Mouse (Mus musculus) ES-Bruce4 (cell line): ENCODE measurements around the gene Cox17. TPM values are rescaled to one million over a fixed set of nuclear protein-coding genes. Genes with fewer than 3 reads are reported as not detected.

Experiments
- H3K27ac ChIP-seq: 2 replicates; pipeline ENCODE4 v1.5.1; 2012; ENCODE audit warnings: low read length, inconsistent platforms; ENCODE audit not compliant: insufficient read depth
- H3K27me3 ChIP-seq: 2 replicates; pipeline ENCODE4 v1.6.1; 2012; ENCODE audit warnings: mild to moderate bottlenecking, low read length, inconsistent platforms; ENCODE audit not compliant: control insufficient read depth, poor library complexity, insufficient read depth, severe bottlenecking
- H3K36me3 ChIP-seq: 2 replicates; pipeline ENCODE4 v1.6.1; 2012; ENCODE audit warnings: inconsistent platforms, mild to moderate bottlenecking, low read length, moderate library complexity; ENCODE audit not compliant: control insufficient read depth, poor library complexity, insufficient read depth, severe bottlenecking
- H3K4me1 ChIP-seq: one replicate; pipeline ENCODE4 v1.8.1; 2011; ENCODE audit warnings: low read length; ENCODE audit not compliant: control insufficient read depth, insufficient read depth
- H3K4me3 ChIP-seq: 2 replicates; pipeline ENCODE4 v1.5.1; 2011; ENCODE audit warnings: low read depth, mild to moderate bottlenecking, low read length
- H3K9ac ChIP-seq: 2 replicates; pipeline ENCODE4 v1.6.1; 2012; ENCODE audit warnings: low read depth, mild to moderate bottlenecking, inconsistent platforms; ENCODE audit not compliant: poor library complexity, severe bottlenecking
- H3K9me3 ChIP-seq: replicated peaks from 2 replicates; pipeline ENCODE4 v1.6.1; 2012; ENCODE audit warnings: mild to moderate bottlenecking, low read length, inconsistent platforms; ENCODE audit not compliant: control insufficient read depth, poor library complexity, insufficient read depth, severe bottlenecking
- CTCF ChIP-seq: IDR thresholded peaks from one replicate; pipeline ENCODE4 v1.8.1; 2011; ENCODE audit warnings: low read depth, low read length
- EP300 ChIP-seq: IDR thresholded peaks from 2 replicates; pipeline ENCODE4 v1.6.1; 2011; ENCODE audit warnings: low read depth, low read length; ENCODE audit not compliant: insufficient read depth
- POLR2A ChIP-seq: IDR thresholded peaks from one replicate; pipeline ENCODE4 v1.8.1; 2011; ENCODE audit warnings: low read length; ENCODE audit not compliant: insufficient read depth
- polyA plus RNA-seq: library from polyadenylated mRNA; stranded (reverse); fragments of >200 nt; gene quantifications from 2 replicates; pipeline ENCODE4 v1.2.4, GENCODE M21; 2011; ENCODE audit warnings: low read depth; ENCODE audit not compliant: missing spikeins, insufficient read depth, insufficient read length

Cox17 gene
- polyA plus RNA-seq, 1 experiment, result 226 TPM

DNA sequence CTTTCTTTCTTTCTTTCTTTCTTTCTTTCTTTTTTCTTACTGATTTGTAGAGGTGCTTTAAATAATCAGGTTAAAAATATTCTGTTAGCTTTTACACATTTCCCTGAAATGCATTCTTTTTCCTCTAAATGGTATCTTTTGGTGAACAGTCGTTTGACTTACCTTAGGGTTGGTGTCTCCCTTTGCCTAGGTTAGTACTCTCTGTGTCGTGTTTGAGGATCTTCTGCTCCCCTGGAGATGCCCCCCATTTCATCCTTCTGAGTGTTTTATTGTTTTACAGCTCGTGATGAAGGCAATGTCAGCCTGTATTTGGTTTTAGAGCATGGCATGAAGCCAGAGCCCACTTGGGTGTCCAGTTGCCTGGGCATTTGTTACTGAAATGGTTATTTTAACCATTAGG, 32.7 kb downstream of the Cox17 start:
- TF ChIP-seq EP300 (no peak), CTCF (no peak), POLR2A (no peak)
- H3K4me1 ChIP-seq, result no peaks in the 10 kb centered on the region
- H3K4me3 ChIP-seq, result no peak overlapping the region
- no peaks in the 10 kb centered on the region for H3K9me3 ChIP-seq
- H3K27me3 ChIP-seq, result no peaks in the 10 kb centered on the region
- H3K27ac ChIP-seq, result no peak overlapping the region
- no peaks in the 10 kb centered on the region for H3K36me3 ChIP-seq
- no peak overlapping the region for H3K9ac ChIP-seq

GRCm38 (mm10) chr16:38379926-38380325, 33.1 kb downstream of the Cox17 start:
- TF ChIP-seq EP300, result no peak
- no peak for TF ChIP-seq CTCF
- no peak for TF ChIP-seq POLR2A
- Histone ChIP-seq H3K36me3 (no peaks in the 10 kb centered on the region), H3K4me1 (no peaks in the 10 kb centered on the region), H3K9ac (no peak overlapping the region), H3K27ac (no peak overlapping the region), H3K4me3 (no peak overlapping the region), H3K9me3 (no peaks in the 10 kb centered on the region), H3K27me3 (no peaks in the 10 kb centered on the region)

DNA sequence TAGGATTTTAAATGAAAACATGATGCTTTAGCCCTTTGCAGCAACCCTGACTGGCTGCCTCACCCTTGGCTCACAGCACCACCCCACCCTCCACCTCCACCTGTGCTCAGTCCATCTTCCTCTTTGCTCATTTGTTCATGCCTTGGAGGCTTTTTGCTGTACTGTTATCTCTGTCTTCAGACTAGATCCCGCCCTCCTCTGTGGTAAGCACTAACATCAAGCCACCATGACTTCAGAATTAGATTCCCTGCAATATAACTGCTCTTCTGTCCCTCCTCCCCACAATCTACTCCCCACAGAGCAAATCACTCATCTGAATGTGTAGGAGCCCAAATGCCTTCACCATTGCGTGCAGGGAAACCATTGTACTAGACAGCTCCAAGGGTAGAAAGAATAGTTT, 36.9 kb downstream of the Cox17 start:
- H3K9ac ChIP-seq, result no peak overlapping the region
- H3K4me1 ChIP-seq, result no peaks in the 10 kb centered on the region
- TF ChIP-seq CTCF (no peak), POLR2A (no peak), EP300 (no peak)
- no peaks in the 10 kb centered on the region for H3K36me3 ChIP-seq
- H3K4me3 ChIP-seq, result no peak overlapping the region
- no peak overlapping the region for H3K27ac ChIP-seq
- H3K9me3 ChIP-seq, result no peaks in the 10 kb centered on the region
- no peaks in the 10 kb centered on the region for H3K27me3 ChIP-seq

DNA sequence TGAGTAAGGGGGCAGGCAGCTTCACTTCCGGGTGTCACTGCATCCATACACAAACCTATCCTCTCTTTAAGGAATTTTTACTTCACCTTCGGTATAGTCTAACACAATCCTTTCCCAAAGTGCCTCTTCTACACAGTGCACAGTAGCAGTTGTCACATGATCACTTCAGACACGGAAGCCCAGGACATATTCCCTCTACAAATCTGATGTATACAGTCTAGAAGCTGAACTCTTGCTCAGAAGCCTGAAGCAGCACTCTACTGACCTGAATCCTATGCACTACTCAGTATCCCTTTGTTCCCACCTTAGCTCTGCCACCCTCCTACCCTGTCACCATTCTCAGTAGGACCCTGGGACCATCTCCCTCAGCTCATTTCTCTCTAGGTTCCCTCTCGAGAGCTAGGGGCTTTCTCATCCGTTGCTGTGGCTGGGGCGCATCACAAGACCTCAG, 38.4 kb downstream of the Cox17 start:
- Histone ChIP-seq H3K9ac (no peak overlapping the region), H3K9me3 (no peaks in the 10 kb centered on the region), H3K36me3 (no peaks in the 10 kb centered on the region), H3K27me3 (no peaks in the 10 kb centered on the region), H3K4me1 (no peaks in the 10 kb centered on the region), H3K4me3 (no peak overlapping the region), H3K27ac (no peak overlapping the region)
- TF ChIP-seq EP300 (no peak), POLR2A (no peak), CTCF (no peak)

DNA sequence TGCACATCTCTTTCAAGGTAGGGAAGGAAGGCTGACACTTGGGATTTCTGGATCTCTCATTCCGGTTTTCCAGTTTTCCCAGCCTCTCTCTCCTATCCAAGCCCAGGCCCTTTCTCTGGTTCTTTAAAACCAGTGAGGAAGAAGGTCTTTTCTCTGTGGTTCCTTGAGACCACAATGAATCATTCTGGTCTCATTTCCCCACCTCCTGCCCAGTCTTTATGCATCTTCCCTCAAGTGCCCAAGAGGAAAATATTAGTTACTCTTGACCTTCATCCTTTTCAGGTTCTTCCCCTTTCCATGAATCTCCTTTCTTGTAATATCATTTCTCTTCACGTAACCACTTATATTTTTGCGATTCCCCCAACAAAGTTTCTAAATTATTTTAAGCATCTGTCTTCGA, 38.9 kb downstream of the Cox17 start:
- Histone ChIP-seq H3K27ac (no peak overlapping the region), H3K4me3 (no peak overlapping the region), H3K9ac (no peak overlapping the region), H3K4me1 (no peaks in the 10 kb centered on the region), H3K36me3 (no peaks in the 10 kb centered on the region), H3K27me3 (no peaks in the 10 kb centered on the region), H3K9me3 (no peaks in the 10 kb centered on the region)
- TF ChIP-seq EP300, result no peak

GRCm38 (mm10) chr16:38387389-38387788, 40.6 kb downstream of the Cox17 start:
- H3K4me1 ChIP-seq, result no peaks in the 10 kb centered on the region
- H3K36me3 ChIP-seq, result no peaks in the 10 kb centered on the region
- no peaks in the 10 kb centered on the region for H3K9me3 ChIP-seq
- TF ChIP-seq EP300 (no peak), CTCF (no peak), POLR2A (no peak)
- no peak overlapping the region for H3K27ac ChIP-seq
- no peaks in the 10 kb centered on the region for H3K27me3 ChIP-seq
- H3K4me3 ChIP-seq, result no peak overlapping the region
- no peak overlapping the region for H3K9ac ChIP-seq
